Mouse (Mus musculus) frontal cortex, postnatal 10 days (tissue): ENCODE measurements around the gene Kcns3.

Experiments used
- DNase-seq, 2 experiments: peaks; one replicate each; pipeline ENCODE4 v3.0.0; 2022; ENCODE audit warnings: low spot score in 2 of 2, mixed read lengths in 1 of 2

The Kcns3 gene

DNA sequence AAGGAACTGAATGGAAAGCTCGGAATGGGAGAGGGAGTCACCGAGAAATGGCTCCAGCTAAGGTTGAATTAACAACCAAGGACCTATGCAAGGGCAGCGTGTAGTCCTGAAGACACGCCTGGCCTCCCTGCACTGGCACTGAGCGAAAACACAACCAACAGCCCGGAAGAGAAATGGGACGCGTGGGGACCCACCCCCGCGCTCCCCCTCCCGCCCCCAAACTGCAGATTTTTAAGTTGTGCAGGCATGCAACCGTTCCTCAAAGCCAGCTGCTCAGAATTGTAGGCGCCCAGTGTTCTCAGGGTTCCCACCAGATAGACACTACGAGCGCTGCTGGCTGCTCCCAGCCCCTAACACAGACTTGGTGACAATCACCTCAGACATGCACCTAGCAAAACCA lies at the start of gene Kcns3:
TSS of gene Kcns3 (minus strand) at position 42 of the 400 bp plus-strand sequence.
- DNase-seq = no peak

DNA sequence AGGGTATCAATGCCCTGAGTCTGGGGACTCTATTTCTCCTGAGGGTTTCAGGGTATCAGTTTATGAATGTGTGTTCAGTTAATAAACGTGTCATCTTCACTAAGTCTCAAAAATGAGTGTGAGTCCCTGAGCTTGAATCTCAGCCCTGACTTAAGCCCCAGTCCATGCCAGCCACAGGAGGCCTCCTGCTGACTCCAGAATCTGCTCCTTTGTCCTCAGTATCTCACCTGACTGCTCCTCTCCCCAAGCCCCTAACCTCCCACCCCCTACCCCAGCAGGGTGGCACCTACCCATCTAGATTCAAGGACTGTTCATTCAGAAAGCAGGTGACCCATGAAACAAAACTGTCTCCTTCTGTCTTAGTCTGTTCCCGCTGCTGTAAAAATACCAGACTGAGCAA lies 47.7 kb upstream of the Kcns3 start:
- no peak for DNase-seq

DNA sequence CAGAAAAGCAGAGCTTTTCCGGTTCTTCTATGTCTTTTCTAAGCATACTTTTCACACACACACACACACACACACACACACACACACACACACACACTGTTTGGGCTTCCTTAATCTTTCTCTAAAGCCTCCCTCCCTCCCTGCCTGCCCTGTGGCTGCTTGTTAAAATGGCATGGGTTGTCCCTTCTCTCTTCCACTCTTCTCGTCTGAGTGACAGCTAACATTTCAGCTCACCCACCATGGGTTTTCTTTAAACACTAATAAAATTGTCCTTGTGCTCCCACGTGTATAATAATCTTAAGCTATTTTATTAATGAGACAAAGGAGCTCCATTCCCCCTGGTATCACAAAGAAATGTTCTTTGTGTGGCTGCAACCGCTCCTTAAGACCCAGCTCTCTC lies 47.2 kb upstream of the Kcns3 start:
- no peak for DNase-seq

DNA sequence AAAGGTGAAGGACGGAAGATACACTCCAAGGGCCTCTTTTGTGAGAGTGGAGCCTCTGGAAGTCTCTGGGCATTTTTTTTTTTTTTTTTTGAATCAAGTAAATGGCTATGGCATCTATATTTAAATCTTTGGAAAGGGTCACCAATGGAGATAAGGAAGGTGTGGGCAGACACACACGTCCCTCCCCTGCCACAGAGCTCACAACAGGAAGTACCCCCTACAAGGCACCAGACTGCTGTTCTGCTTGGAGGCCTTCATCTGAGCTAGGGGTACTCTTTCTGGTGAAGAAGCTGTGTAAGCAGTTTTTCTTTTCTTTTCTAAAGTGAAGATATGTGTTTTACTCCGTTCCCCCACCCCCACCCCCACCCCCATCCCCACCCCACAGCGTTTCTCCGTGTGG lies 46.0 kb upstream of the Kcns3 start:
- DNase-seq = no peak

DNA sequence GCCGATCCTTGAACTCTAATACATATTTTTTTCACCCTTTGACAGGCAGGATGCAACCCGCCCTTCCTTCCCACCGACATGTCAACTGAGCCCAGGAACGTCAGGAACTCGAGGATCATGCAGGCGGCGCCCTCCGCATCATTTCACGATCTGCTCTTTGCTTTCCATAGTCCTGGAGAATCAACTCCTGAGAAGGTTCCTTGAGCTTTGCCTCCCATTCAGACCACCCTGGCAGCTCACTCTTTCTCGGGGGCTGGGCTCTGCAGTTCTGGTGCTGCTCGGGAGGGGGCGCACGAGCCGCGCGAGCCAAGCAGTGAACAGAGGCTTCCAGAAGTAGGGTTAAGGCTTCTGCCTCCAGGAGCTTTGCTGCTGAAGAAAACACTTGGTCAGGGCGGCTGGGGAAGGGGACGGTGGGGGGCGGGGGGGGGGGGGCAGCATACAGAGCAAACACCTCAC lies 45.3 kb upstream of the Kcns3 start:
- peak; percentile 22 to 63 for DNase-seq

DNA sequence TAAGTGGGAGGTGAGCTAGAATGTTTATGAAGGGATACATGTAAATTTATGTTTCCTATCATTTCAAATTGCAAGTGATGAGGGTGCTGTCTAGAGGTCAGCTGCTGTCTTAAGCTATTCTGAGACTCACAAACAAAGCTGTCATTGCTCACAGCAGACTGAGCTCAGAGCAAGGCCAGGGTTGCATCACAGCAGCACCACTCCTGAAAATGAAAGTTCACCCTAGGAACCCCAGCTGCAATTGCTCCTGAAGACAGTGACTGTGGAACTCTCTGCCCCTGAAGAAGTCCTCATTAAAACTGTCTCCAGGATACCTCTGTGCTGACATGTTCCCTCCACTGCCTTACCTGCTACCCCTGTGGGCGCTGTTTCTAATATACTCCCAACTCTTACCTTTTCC lies 44.2 kb upstream of the Kcns3 start:
- no peak for DNase-seq

DNA sequence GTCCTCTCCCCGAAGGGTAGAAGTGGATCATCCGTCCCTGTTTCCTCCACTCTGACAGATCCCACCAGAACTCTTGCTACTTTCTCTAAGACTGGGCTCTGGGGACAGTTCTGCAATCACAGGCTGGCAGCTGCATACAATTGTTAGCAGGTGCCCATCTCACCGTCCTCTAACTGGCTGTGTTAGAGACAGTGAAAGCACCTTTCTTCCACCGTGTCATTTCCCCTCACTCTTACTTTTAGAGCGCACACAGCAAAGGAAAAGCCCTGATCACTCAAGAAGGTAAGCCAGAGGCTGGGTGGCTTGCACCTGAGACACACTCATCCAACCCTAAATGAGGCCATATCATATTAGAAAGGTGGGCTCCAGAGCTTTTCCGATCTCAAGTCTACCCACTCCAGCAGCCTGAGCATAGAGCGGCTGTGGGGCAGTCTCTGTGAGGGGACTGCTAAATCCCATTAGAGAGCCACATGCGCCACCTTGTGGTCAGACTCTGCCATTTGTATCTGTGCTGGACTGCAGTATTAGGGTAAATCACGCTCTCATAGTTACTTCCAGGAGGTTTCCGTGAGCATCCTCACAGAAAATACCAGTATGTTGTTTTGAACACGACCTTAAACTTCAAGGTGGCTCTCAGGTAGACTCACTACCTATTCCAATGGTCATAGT lies 27.8 kb upstream of the Kcns3 start:
- DNase-seq = peak; percentile 50 to 86

DNA sequence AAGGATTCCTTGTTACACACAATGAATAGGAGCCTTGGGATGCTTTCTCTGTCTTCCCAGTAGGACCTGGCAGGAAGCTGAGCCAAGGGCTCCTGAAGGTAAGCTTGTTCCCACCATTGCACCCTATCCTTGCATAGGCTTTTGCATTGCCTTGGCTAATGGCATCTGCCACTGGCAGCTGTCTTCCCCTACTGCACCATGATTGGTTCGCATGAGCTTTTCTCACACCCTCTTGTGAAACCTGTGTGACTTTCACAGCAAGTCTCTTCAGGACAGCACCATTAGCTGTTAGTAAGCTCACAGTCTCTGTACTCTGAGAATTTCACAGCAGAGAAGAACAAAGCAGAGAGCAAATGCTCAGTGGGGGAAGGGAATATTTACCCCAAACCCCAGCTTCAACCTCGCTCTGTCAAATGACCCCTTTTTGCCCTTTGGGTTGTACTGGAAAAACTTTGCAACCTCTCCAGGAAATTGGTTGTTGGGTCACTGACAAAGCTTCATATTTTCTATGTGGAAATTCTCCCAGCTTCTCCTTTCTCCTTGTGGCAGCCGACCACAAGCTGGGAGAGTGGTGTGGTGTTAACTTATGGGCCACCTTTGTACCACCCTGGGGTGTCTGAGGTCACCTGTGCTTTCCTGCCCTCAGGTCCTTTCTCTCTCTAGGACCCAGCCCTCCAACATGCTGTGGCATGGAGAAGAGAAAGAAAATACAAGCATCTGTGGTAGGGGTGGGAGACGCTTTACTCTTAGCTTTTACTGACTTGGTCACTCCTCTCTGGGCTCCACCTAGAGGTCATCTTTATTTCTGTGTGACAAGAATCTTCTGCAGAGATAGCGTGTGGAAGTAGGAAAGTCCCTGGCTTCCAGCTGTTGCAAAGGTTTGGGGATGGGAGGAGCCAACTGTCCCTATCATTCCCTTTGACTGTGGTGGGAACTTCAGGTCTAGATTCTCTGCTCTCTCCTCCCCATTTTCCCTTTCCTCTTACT lies 26.8 kb upstream of the Kcns3 start:
- no peak for DNase-seq

DNA sequence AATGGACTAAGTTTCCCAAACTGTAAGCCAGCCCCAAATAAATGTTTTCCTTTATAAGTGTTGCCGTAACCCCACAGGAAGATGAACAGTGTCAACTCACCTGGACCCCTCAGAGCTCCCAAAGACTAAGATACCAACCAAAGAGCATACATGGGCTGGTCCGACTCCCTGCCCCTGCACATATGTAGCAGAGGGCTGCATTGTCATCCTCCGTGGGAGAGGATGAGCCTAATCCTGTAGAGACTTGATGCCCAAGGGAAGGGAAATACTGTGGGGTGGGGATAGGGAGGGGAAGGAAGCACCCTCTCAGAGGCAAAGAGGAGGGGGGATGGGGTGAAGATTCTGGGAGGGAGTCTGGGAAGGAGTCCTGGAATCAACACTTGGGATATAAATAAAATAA lies 7.8 kb upstream of the Kcns3 start:
- no peak for DNase-seq

DNA sequence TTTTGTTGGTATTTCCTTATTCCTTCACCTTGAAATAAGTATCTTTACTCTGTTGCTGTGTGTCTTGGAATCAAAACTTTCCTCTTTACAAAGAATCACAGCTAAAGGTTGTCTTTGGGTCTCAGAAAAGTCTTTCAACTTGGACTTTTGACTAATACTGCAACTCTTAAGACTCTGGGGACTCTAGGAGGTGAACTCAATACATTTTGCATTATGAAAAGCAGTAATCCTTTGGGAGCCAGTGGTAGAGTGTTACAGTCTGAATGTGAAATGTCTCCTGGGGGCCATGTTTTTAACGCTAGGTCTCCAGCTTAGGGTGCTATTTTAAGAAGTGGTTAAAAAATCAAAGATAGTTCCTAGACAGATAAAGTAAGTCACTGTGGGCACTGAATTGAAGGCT lies 4.3 kb upstream of the Kcns3 start:
- no peak for DNase-seq

DNA sequence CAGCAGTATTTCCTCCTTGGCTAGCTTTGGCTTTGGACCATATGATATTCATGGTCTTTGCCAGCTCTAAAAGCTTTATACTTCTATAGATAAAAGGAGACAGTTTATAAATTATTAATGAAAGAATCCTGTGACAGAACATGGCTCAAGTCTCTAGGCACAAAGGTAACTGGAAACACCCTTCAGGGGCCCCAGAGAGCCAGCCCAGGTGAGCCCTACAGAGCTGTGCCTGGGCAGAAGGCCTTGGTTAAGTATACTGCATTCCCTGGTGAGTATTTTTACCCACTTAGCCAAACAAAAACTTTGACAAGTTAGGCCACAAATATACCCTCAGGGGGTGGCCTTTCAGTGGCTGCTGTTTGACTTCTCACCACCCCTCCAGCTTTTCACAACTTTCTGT lies 2.7 kb upstream of the Kcns3 start:
- no peak for DNase-seq

DNA sequence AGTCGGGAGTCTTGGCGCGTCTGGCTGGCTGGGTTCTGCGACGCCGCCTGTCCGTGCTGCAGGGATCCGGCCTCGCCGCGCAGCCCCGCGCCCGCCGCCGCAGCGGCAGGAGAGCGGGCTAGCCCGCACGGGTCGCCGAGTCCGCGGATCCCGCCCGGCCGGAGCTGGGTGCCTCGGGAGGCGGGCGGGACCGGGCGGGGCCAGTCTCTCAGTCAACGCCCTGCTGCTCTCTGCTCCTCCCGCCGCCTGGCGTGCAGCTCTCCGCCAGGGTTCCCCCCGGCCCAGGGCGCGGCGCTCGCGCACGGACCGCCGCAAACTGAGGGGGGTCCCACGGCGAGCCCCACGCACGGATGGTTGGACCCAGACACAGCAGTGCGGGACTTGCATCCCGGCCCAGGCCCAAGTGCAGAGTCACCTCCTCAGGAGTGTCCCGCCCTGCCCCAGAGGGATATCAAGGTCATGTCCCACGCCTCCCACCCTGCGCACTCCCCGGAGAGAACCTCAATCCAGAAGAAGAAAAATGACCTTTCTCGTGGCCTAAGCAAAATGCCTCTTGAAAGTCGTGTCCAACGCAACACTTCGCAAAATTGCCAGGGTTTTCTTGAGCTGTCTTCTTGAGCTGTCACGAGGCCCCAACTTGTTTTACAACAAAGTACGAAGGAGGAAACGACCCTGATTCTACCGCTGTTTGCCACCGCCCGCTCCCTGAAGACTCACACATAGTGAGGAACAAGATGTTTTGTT lies 492 bp downstream of the Kcns3 start:
- DNase-seq = peak; percentile 7 to 32

DNA sequence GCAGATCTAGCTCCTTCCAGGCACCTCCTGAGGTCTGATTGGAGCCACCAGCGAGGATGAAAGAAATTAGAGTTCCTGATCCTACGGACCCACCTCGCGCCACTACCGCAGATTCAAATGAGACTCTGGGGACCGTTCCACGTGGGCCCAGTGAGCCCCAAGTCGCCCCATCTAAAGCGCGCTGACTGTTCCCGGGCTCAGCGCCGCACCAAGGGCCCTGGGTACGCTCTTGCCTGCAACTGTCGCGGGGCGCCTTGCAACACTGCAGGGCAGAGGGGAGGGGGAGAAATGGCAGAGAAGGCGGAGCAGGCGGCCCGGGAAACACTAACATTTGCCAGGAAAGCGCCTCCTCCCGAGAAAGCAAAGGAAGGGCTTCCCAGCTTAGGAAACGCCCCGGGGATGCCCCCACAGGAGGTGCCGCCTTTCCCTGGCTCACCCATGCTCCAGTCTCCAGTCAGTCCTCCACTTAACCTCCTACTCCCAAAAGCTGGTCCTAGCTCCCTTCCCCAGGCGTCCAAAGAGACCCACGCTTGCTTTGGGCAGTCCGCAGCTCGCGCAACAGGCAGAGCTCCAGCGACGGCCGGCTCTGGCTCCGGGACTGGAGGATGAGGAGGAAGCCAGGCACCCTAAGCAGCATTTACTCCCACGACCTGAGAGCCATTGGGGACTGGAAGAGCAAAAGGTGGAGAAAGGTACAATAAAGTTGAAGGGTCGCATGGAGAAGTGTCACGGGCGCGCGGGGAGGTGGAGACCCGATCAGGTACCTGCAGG lies 1.2 kb downstream of the Kcns3 start:
- DNase-seq = peak in 1 of 2 experiments; percentile 9

DNA sequence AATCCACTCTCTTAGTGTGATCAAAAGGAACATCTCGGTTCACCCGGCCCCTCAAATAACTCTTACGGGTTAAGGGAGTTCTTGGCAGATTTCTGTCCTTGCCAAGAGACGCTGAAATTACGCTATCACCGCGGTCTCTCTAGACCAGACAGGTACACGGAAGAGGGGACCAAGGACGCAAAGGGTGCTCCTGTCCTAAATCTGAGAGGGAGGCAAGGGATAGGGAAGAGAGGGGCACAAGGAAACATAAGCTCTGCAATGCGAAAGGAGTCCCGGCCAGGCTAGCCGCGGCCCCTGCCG lies 1.8 kb downstream of the Kcns3 start:
- DNase-seq = no peak

DNA sequence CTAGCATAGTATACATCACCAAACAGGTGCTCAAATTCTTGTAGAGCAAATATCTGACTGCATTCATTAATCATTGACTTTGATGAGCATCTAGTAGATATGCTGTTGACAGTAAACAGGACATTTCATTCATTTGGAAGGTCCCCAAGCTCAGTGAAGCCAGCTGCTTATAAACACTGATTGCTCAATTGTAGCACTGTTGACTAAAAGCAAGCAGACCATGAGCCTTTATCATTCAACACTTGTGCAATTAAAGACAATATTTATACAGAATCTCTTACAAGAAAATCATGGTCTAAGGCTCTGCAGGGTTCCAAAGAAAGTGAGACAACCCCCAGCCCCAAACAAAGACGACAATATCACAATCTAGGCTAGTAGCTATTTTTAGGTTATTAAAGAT lies 6.0 kb downstream of the Kcns3 start:
- no peak for DNase-seq

DNA sequence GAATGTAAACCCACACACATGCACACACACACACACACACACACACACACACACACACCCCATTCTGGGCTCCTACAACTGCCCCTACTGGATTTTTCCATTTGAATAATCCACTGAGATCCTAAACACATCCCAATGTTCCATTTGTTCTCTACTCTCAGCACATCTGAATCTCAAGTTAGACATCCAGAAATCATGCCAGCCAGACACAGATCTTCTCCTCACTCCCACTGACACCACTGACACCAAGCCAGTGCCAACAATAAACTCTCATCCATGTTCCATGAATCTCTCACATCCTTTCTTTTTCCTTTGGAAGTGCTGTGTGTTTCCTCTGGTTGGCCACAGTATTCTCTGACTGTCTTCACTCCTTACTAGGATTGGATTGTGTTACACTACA lies 18.4 kb downstream of the Kcns3 start:
- no peak for DNase-seq

DNA sequence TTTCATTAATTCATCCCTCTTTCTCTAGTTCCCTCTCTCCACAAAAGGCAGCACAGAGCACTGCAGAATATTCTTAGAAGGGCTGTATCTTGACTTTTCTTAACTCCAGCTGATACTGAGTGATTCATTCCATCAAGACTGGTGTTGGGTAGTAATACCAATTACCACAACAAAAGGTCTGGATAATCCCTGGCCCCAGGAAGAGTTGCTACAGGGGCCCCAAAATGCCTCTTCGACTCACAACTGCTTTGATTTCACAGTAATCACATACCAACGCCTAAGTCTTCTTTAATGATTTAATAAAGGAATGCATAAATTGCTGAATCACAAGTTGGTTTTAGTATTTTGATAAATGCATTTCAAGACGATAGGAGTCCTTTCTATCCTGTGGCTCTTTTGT lies 21.7 kb downstream of the Kcns3 start:
- DNase-seq = no peak

DNA sequence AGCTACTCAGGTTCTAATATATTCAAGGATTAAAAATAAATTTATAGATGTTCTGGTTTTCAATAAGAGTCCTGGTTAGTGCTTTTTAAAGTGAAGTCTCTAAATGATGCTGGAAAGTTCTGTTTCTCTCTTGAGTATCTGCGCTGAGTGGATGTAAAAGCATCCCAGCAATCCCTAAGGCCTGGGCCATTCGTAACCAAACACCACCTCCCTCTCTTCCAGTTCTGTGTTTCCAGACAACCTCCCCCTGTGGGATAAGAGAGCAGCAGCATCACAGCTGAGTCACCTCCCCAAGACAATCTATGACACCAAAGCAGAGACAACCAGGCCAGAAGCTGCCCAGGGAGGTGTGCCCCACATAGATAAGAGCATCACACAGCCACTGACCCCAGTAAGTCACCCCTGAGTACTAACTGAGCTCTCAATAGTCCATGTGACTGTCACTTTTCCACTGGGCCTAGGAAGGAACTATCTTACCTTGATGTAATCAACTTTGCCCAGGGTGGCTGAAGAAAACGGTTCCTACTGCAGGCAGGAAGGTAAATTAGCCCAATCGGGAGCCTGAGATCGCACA lies 24.6 kb downstream of the Kcns3 start:
- no peak for DNase-seq

DNA sequence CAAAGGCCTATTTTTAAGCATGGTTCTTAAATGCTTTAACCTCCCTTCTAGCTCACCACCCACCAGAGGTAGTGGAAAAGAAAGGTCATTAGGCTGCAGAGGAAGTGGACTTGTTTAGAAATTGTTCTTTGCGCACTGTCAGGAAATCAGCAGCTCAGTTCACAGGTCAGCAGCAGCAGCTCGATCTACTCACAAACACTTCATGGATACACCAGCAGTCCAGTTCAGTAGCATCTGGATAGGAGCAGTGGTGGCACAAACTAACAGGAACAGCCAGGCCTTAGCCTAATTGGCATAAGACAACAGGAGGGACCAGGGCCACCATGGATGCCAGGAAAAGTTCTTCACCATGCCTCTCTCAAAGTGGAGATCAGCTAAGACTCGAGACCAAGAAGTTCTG lies 49.3 kb downstream of the Kcns3 start:
- DNase-seq = no peak

DNA sequence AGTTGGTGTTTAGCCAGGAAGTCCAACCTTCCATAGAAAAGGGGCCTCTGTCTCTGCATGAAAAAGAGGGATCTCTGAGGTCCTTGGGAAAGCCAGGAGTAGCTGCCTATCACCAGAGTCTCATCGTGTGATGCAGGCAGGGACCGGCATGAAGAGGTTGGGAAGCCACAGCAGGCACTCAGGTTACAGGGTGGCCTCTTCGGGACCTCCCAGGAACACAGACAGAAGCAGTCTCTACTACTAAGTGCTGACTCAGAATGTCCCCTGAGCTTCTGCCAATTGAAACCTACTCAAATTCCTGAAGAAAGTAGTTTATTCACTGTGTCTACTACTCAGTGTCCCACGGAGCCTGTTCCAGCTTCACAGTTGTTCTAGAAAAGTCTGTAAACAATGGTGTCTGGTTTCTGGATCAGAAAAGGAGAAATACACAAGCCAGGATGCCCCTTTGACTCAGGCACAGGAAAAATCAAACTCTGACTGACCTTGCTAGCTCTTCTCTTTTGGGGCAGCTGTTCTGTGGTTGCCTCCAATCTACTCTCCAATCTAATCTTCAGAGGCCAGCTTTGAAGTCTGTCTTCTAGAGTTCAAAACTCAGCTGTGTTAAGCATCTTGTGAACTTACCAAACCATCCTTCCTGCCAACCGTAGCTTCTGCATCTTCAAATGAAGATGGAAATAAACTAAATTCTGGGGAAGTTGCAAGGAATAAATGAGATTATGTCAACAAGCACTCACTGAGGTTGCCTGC lies 62.1 kb downstream of the Kcns3 start:
- DNase-seq = no peak

DNA sequence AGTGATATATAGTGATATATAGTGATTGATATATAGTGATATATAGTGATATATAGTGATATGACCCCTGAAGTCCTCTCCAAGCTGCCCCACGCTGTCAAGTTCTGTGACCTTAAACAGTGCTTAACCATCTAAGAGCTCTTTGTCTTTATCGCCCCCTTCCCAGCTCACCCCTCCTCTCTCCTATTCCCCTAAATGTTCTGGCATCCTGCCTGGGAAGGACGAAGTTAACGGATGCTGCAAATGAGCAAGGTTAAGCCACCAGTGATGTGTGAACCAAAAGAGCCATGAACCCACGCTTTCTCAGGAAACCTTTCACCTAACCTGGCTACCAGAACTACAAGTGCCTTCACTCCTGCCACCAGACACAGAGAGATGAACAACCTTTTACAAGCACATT lies 64.0 kb downstream of the Kcns3 start:
- no peak for DNase-seq
